18 mouse cellular contexts compared by ENCODE assay signal in genomic region chr17:26701565-26701964, GRCm38 (mm10). TPM values are rescaled to one million over a fixed set of nuclear protein-coding genes. Genes with fewer than 3 reads are reported as not detected.
DNase-seq lines count a peak whose midpoint lies in the region; ATAC-seq and TF ChIP-seq lines count a peak whose summit lies in the region.
"Had no signal": no experiment of that assay in that cellular context is flagged by ENCODE, and none has a peak within 500 bp of the region (broad histone marks: within the 10 kb centered on the region; RNA-seq: fewer than 3 reads in every experiment).

No protein-coding gene starts in this region.

- no peak for DNase-seq in frontal cortex, postnatal 36 days (ENCODE audit: low spot score in 2 of 2)
- DNase-seq in heart, adult 9 months (ENCODE audit: low spot score in 2 of 2) = no peak
- no peak for DNase-seq in left cerebral cortex, adult 2 months (ENCODE audit: extremely low spot score in 1 of 2, low spot score in 2 of 2)
- no peak for DNase-seq in left cerebral cortex, postnatal 36 days (ENCODE audit: low spot score in 2 of 2)
- DNase-seq in brain, adult 2 months (ENCODE audit: low read depth, low spot score) = peak; percentile 80
- DNase-seq: adrenal gland, postnatal 10 days; B cell, adult 2 months; cerebellum, postnatal 10 days; kidney, adult 2 months; spleen, adult 18-20 months had no signal

- no peak overlapping the region for H3K4me3 ChIP-seq in heart, embryonic 15.5 days
- no peak overlapping the region for H3K4me3 ChIP-seq in left cerebral cortex, adult 2 months
- H3K4me3 ChIP-seq: embryonic facial prominence, embryonic 10.5 days; neural tube, embryonic 15.5 days had no signal

- no peaks in the 10 kb centered on the region for H3K9me3 ChIP-seq in heart, embryonic 15.5 days (replicated peaks)
- H3K9me3 ChIP-seq: embryonic facial prominence, embryonic 10.5 days; neural tube, embryonic 15.5 days had no signal

- WGBS in heart, embryonic 15.5 days = 58% methylated on average over 13 of the region's 13 CpGs

- H3K4me2 ChIP-seq in heart, embryonic 15.5 days = no peak overlapping the region
- H3K4me2 ChIP-seq: hindbrain, embryonic 14.5 days; neural tube, embryonic 15.5 days had no signal

- no peak for TF ChIP-seq CTCF in left cerebral cortex, adult 2 months (IDR thresholded peaks at IDR 0.05)

- H3K36me3 ChIP-seq in heart, embryonic 15.5 days = peaks cover 27% of the 10 kb centered on the region

- peak; percentile 38; the same call in 1 of the 2 replicates for ATAC-seq in frontal cortex, adult (ENCODE audit: low TSS enrichment)
- ATAC-seq in heart, embryonic 15.5 days (replicated peaks; ENCODE audit: insufficient number of reproducible peaks, insufficient read depth, low FRiP score, low read depth) = no peak

- no peak overlapping the region for H3K9ac ChIP-seq in heart, embryonic 15.5 days
- H3K9ac ChIP-seq: hindbrain, embryonic 14.5 days; neural tube, embryonic 15.5 days had no signal

- no peaks in the 10 kb centered on the region for H3K27me3 ChIP-seq in heart, embryonic 15.5 days
- H3K27me3 ChIP-seq: CH12.LX; neural tube, embryonic 15.5 days had no signal

- H3K27ac ChIP-seq in heart, embryonic 15.5 days = peak overlapping the region; percentile 11
- H3K27ac ChIP-seq in left cerebral cortex, adult 2 months = peak overlapping the region; percentile 37; the same call in 1 of the 2 replicates
- H3K27ac ChIP-seq: embryonic facial prominence, embryonic 10.5 days; hindbrain, embryonic 14.5 days; kidney, postnatal 0 days; macrophage; neural tube, embryonic 15.5 days had no signal

- intact Hi-C loops in left cerebral cortex, adult 2 months (cut with DNase I) = no loop called here
- intact Hi-C loops in left cerebral cortex, postnatal 36 days (cut with DNase I) = no loop called here

- H3K4me1 ChIP-seq in heart, embryonic 15.5 days (replicated peaks) = peaks cover 54% of the 10 kb centered on the region
- H3K4me1 ChIP-seq: embryonic facial prominence, embryonic 10.5 days; neural tube, embryonic 15.5 days had no signal

RNA-seq across cellular contexts. Expression of gene Crebrf, which starts 13.9 kb away (rescaled TPM):
- 6.5 and 8.6 TPM in 2 replicates for polyA plus RNA-seq in heart, embryonic 15.5 days (2015; fragmentation: Nextera tagmentation; extraction: Ambion mirVana)
- 100 to 1,000 TPM; 150 TPM for total RNA-seq in left cerebral cortex, adult 2 months (2021)
- total RNA-seq in left cerebral cortex, postnatal 36 days (2021) = 100 to 1,000 TPM; 117 to 118 TPM

RNA-seq across cellular contexts. Expression of gene Atp6v0e, which starts 38.5 kb away (rescaled TPM):
- 197 and 200 TPM in 2 replicates for polyA plus RNA-seq in heart, embryonic 15.5 days (2015; fragmentation: Nextera tagmentation; extraction: Ambion mirVana)
- 10 to 100 TPM; 39.2 to 44.6 TPM for total RNA-seq in left cerebral cortex, adult 2 months (2021)
- total RNA-seq in left cerebral cortex, postnatal 36 days (2021) = 10 to 100 TPM; 41.3 to 44.1 TPM
